Mouse (Mus musculus) lung, embryonic 16.5 days (tissue): ENCODE data around the gene 1700020L24Rik. TPM values are rescaled to one million over a fixed set of nuclear protein-coding genes. Genes with fewer than 3 reads are reported as not detected.

ENCODE experiments used
- ATAC-seq: fragments of 200-750 bp; cut with Nextera tagmentation; 2 replicates; pipeline ENCODE4 v1.8.0; 2017; ENCODE audit warnings: low read depth, mild to moderate bottlenecking, moderate library complexity
- H3K27ac ChIP-seq: fragments of 300-500 bp; sonication (generic); 2 replicates; pipeline ENCODE4 v1.5.1; 2014; ENCODE audit warnings: mild to moderate bottlenecking, control low read depth, low read length
- H3K27me3 ChIP-seq: fragments of 300-500 bp; sonication (generic); 2 replicates; pipeline ENCODE4 v1.6.1; 2014; ENCODE audit warnings: low read depth, low read length, mixed read lengths; ENCODE audit not compliant: control insufficient read depth, insufficient read depth
- H3K36me3 ChIP-seq: fragments of 300-500 bp; sonication (generic); 2 replicates; pipeline ENCODE4 v1.6.1; 2014; ENCODE audit warnings: low read length; ENCODE audit not compliant: control insufficient read depth, insufficient read depth
- H3K4me1 ChIP-seq: fragments of 300-500 bp; sonication (generic); replicated peaks from 2 replicates; pipeline ENCODE4 v1.6.1; 2014; ENCODE audit warnings: low read length, mixed read lengths; ENCODE audit not compliant: control insufficient read depth, insufficient read depth
- H3K4me2 ChIP-seq: fragments of 300-500 bp; sonication (generic); 2 replicates; pipeline ENCODE4 v1.6.1; 2014; ENCODE audit warnings: low read depth, low read length, control low read depth
- H3K4me3 ChIP-seq: fragments of 300-500 bp; sonication (generic); 2 replicates; pipeline ENCODE4 v1.5.1; 2014; ENCODE audit warnings: mild to moderate bottlenecking, low read length, control low read depth
- H3K9ac ChIP-seq: fragments of 300-500 bp; sonication (generic); 2 replicates; pipeline ENCODE4 v1.6.1; 2014; ENCODE audit warnings: low read length, control low read depth
- H3K9me3 ChIP-seq: fragments of 300-500 bp; sonication (generic); 2 replicates; pipeline ENCODE4 v1.6.1; 2016; ENCODE audit warnings: low read length; ENCODE audit not compliant: control insufficient read depth
- WGBS: fragments of 180-500 bp; shearing (Covaris S2); extraction: QIAGEN DNeasy Blood & Tissue Kit; methylation state at CpG from one replicate; pipeline ENCODE4 v1.1.7; 2014; 5-methylcytosine and 5-hydroxymethylcytosine counted together
- polyA plus RNA-seq: library from polyadenylated mRNA; unstranded; fragments of >200 nt; fragmentation: Nextera tagmentation; extraction: Ambion mirVana; gene quantifications from 2 replicates; pipeline ENCODE4 v1.2.1, GENCODE M21; 2015

Gene 1700020L24Rik
- polyA plus RNA-seq, 1 experiment from 2014 or later: not detected

- peaks cover 19% of the 10 kb centered on the region for H3K27me3 ChIP-seq
- peak overlapping the region; percentile 2; the same call in 1 of the 2 replicates for H3K4me2 ChIP-seq
- H3K9me3 ChIP-seq: no peaks in the 10 kb centered on the region
- H3K9ac ChIP-seq: no peak overlapping the region
- peaks cover 30% of the 10 kb centered on the region for H3K4me1 ChIP-seq
- H3K36me3 ChIP-seq: no peaks in the 10 kb centered on the region
- peak; percentile 73 for ATAC-seq
- peak overlapping the region; percentile 66 for H3K27ac ChIP-seq
- H3K4me3 ChIP-seq: no peak overlapping the region
- 23% methylated on average over 16 of the region's 16 CpGs for WGBS
These were observed 10.8 kb downstream of the 1700020L24Rik start for GRCm38 (mm10) chr11:83448021-83448926.

GRCm38 (mm10) chr11:83448927-83449236 is 11.4 kb downstream of the 1700020L24Rik start:
- peaks cover 13% of the 10 kb centered on the region for H3K27me3 ChIP-seq
- H3K4me2 ChIP-seq: no peak overlapping the region
- peaks cover 30% of the 10 kb centered on the region for H3K4me1 ChIP-seq
- no peak overlapping the region for H3K4me3 ChIP-seq
- peak; percentile 80 for ATAC-seq
- H3K27ac ChIP-seq: peak overlapping the region; percentile 28; the same call in 1 of the 2 replicates
- no peaks in the 10 kb centered on the region for H3K9me3 ChIP-seq
- H3K9ac ChIP-seq: no peak overlapping the region
- H3K36me3 ChIP-seq: no peaks in the 10 kb centered on the region

- H3K4me3 ChIP-seq: no peak overlapping the region
- no peaks in the 10 kb centered on the region for H3K9me3 ChIP-seq
- no peak overlapping the region for H3K4me2 ChIP-seq
- no peaks in the 10 kb centered on the region for H3K36me3 ChIP-seq
- 24% methylated on average over 4 of the region's 4 CpGs for WGBS
- H3K9ac ChIP-seq: no peak overlapping the region
- peak overlapping the region; percentile 28; the same call in 1 of the 2 replicates for H3K27ac ChIP-seq
- peak; percentile 24; the same call in 1 of the 2 replicates for ATAC-seq
- peaks cover 9% of the 10 kb centered on the region for H3K27me3 ChIP-seq
- peaks cover 32% of the 10 kb centered on the region for H3K4me1 ChIP-seq
These were observed 11.8 kb downstream of the 1700020L24Rik start for GRCm38 (mm10) chr11:83449298-83449697.

GRCm38 (mm10) chr11:83450550-83450949 is 13.1 kb downstream of the 1700020L24Rik start:
- Histone ChIP-seq H3K4me3 (no peak overlapping the region), H3K9me3 (no peaks in the 10 kb centered on the region), H3K4me2 (no peak overlapping the region), H3K4me1 (peaks cover 40% of the 10 kb centered on the region), H3K27ac (no peak overlapping the region), H3K9ac (no peak overlapping the region), H3K27me3 (no peaks in the 10 kb centered on the region), H3K36me3 (no peaks in the 10 kb centered on the region)
- no peak for ATAC-seq
- WGBS: 26% methylated on average over 1 of the region's 1 CpGs

- Histone ChIP-seq H3K9ac (no peak overlapping the region), H3K27ac (no peak overlapping the region), H3K4me3 (no peak overlapping the region), H3K27me3 (no peaks in the 10 kb centered on the region), H3K4me1 (peaks cover 42% of the 10 kb centered on the region), H3K4me2 (no peak overlapping the region), H3K9me3 (no peaks in the 10 kb centered on the region), H3K36me3 (no peaks in the 10 kb centered on the region)
- 82% methylated on average over 10 of the region's 10 CpGs for WGBS
- no peak for ATAC-seq
These were observed 13.8 kb downstream of the 1700020L24Rik start for GRCm38 (mm10) chr11:83451281-83451680.

GRCm38 (mm10) chr11:83454548-83454947 is 17.1 kb downstream of the 1700020L24Rik start:
- Histone ChIP-seq H3K27me3 (no peaks in the 10 kb centered on the region), H3K4me3 (no peak overlapping the region), H3K9ac (no peak overlapping the region), H3K4me2 (no peak overlapping the region), H3K27ac (peak overlapping the region; percentile 50), H3K36me3 (no peaks in the 10 kb centered on the region), H3K9me3 (no peaks in the 10 kb centered on the region), H3K4me1 (peaks cover 17% of the 10 kb centered on the region)
- 3% methylated on average over 4 of the region's 4 CpGs for WGBS
- ATAC-seq: peak; percentile 82

GRCm38 (mm10) chr11:83455608-83456007 is 18.1 kb downstream of the 1700020L24Rik start:
- no peak for ATAC-seq
- Histone ChIP-seq H3K9me3 (no peaks in the 10 kb centered on the region), H3K4me3 (no peak overlapping the region), H3K4me2 (no peak overlapping the region), H3K27me3 (no peaks in the 10 kb centered on the region), H3K4me1 (peaks cover 15% of the 10 kb centered on the region), H3K36me3 (no peaks in the 10 kb centered on the region), H3K9ac (no peak overlapping the region), H3K27ac (no peak overlapping the region)
- 57% methylated on average over 3 of the region's 3 CpGs for WGBS

DNA sequence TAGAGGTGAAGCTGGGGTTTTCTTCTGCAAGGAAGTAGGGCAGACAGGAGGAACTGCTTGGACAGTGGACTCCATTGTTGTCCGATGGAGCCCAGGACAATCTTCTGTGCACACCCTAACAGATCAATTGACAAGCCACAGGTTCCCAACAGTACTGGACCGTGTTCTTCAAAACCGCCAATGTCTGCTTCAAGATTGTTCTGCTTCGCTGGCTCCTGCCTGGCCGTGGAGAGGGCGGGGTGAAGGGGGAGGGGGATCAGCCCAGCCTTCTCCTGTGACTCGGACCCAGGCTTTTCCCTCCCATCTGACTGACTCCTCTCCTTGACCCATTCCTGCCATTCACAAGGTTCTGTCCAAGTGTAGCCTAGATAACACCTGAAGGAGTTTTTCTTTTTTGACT is 19.8 kb downstream of the 1700020L24Rik start:
- 40% methylated on average over 7 of the region's 7 CpGs for WGBS
- Histone ChIP-seq H3K36me3 (no peaks in the 10 kb centered on the region), H3K9ac (no peak overlapping the region), H3K4me1 (peaks cover 15% of the 10 kb centered on the region), H3K27me3 (no peaks in the 10 kb centered on the region), H3K4me3 (no peak overlapping the region), H3K4me2 (no peak overlapping the region), H3K27ac (no peak overlapping the region), H3K9me3 (no peaks in the 10 kb centered on the region)
- ATAC-seq: no peak

DNA sequence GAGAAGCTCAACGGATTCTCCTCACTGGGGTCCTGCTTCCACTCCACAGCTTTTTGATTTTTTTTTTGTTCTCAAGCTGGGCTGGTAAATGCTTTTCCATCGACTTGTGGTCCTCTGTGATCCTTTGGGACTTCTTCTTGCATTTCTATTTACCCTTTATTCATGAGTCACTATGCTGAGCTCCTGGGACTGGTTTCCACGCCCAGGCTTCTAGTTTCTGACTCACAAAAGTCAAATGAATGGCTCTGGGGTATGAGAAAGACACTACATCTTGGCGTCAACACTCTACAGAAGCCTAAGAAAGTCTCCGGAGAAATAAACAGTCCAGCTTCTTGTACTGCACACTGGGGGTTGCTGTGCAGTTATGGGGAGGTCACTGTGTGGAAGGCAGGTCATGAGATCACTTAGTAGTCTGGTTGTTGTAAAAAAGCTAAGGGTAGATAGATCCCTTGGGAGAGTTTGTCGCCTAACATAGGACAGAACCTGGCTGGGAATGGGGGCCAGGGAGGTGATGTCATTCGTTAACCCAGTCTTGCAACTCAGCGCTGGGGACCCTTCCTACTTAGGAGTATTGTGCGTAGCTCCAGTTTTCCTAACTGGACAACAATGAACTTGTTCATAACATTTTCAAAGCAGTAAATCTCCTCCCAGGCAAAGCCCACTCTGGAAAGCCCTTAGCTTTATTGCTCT is 20.6 kb downstream of the 1700020L24Rik start:
- H3K9ac ChIP-seq: no peak overlapping the region
- H3K27me3 ChIP-seq: no peaks in the 10 kb centered on the region
- H3K27ac ChIP-seq: no peak overlapping the region
- peaks cover 16% of the 10 kb centered on the region for H3K4me1 ChIP-seq
- no peak overlapping the region for H3K4me3 ChIP-seq
- no peak for ATAC-seq
- WGBS: 58% methylated on average over 9 of the region's 9 CpGs
- H3K4me2 ChIP-seq: no peak overlapping the region
- no peaks in the 10 kb centered on the region for H3K36me3 ChIP-seq
- no peaks in the 10 kb centered on the region for H3K9me3 ChIP-seq
